Mouse (Mus musculus) MEL (cell line): Measurements from ENCODE around the gene Rnf5. TPM values are rescaled to one million over a fixed set of nuclear protein-coding genes. Genes with fewer than 3 reads are reported as not detected.

Source experiments
- polyA plus RNA-seq, 2 experiments: library from polyadenylated mRNA; stranded (reverse) in 1 of 2; unstranded in 1 of 2; fragments of >175 nt in 1 of 2; fragments of >200 nt in 1 of 2; gene quantifications; 2 replicates each; pipeline versions ENCODE4 v1.2.1 to v1.2.4; 2012; ENCODE audit warnings: low replicate concordance in 2 of 2, low read depth in 1 of 2; ENCODE audit not compliant: insufficient read length in 2 of 2, insufficient read depth in 1 of 2, missing spikeins in 1 of 2
- total RNA-seq: library from RNA; depleted of rRNA; stranded (reverse); fragments of 300-350 nt; gene quantifications from 2 replicates; pipeline ENCODE4 v1.2.3, GENCODE M21; 2012; rRNA removed

The Rnf5 gene
- total and polyA plus RNA-seq, 3 experiments = 24.8 to 85.1 TPM; not detected in 1

Other genes with a start within 250 kb of the Rnf5 start
- gene Btnl2, start 248.9 kb downstream of the Rnf5 start, total RNA-seq = not detected in 2 replicates
- gene Btnl2, start 248.9 kb downstream of the Rnf5 start, polyA plus RNA-seq = not detected
- not detected in 2 replicates for gene Btnl1, start 226.6 kb downstream of the Rnf5 start, total RNA-seq
- gene Btnl1, start 226.6 kb downstream of the Rnf5 start, polyA plus RNA-seq = under 1 TPM in 1 of 2 experiments, not detected in 1; 0.17 TPM
- gene BC051142, start 204.9 kb downstream of the Rnf5 start, total RNA-seq = not detected in 2 replicates
- gene BC051142, start 204.9 kb downstream of the Rnf5 start, polyA plus RNA-seq = under 1 TPM in 1 of 2 experiments, not detected in 1; 0.06 TPM
- not detected in 2 replicates for gene Btnl4, start 126.4 kb downstream of the Rnf5 start, total RNA-seq
- not detected for gene Btnl4, start 126.4 kb downstream of the Rnf5 start, polyA plus RNA-seq
- gene Btnl6, start 86.3 kb downstream of the Rnf5 start, total RNA-seq = not detected in 2 replicates
- not detected for gene Btnl6, start 86.3 kb downstream of the Rnf5 start, polyA plus RNA-seq
- 0.10 and 0.15 TPM in 2 replicates for gene Notch4, start 39.4 kb downstream of the Rnf5 start, total RNA-seq
- 10 to 100 TPM in 1 of 2 experiments, under 1 TPM in 1; 0.33 to 21.9 TPM for gene Notch4, start 39.4 kb downstream of the Rnf5 start, polyA plus RNA-seq
- gene Gpsm3, start 13.9 kb downstream of the Rnf5 start, total RNA-seq = 10.6 and 12.0 TPM in 2 replicates
- 10 to 100 TPM in 1 of 2 experiments, not detected in 1; 37.8 TPM for gene Gpsm3, start 13.9 kb downstream of the Rnf5 start, polyA plus RNA-seq
- gene Pbx2, start 12.4 kb downstream of the Rnf5 start, total RNA-seq = 40.3 and 42.4 TPM in 2 replicates
- gene Pbx2, start 12.4 kb downstream of the Rnf5 start, polyA plus RNA-seq = 10 to 100 TPM in 1 of 2 experiments, not detected in 1; 76.7 TPM
- gene Ager, start 5.8 kb downstream of the Rnf5 start, total RNA-seq = 0.27 and 0.62 TPM in 2 replicates
- 1 to 10 TPM in 1 of 2 experiments, not detected in 1; 3.7 TPM for gene Ager, start 5.8 kb downstream of the Rnf5 start, polyA plus RNA-seq
- 81.5 and 85.2 TPM in 2 replicates for gene Agpat1, start 572 bp upstream of the Rnf5 start, total RNA-seq
- gene Agpat1, start 572 bp upstream of the Rnf5 start, polyA plus RNA-seq = 100 to 1,000 TPM in 1 of 2 experiments, not detected in 1; 153 TPM
- gene Egfl8, start 12.3 kb upstream of the Rnf5 start, total RNA-seq = 0.56 and 0.89 TPM in 2 replicates
- 1 to 10 TPM in 1 of 2 experiments, not detected in 1; 1.6 TPM for gene Egfl8, start 12.3 kb upstream of the Rnf5 start, polyA plus RNA-seq
- 20.2 and 29.2 TPM in 2 replicates for gene Ppt2, start 24.8 kb upstream of the Rnf5 start, total RNA-seq
- 100 to 1,000 TPM in 1 of 2 experiments, 10 to 100 TPM in 1; 67.1 to 147 TPM for gene Ppt2, start 24.8 kb upstream of the Rnf5 start, polyA plus RNA-seq
- gene Prrt1, start 25.8 kb upstream of the Rnf5 start, total RNA-seq = not detected in 2 replicates
- 1 to 10 TPM in 1 of 2 experiments, not detected in 1; 1.0 TPM for gene Prrt1, start 25.8 kb upstream of the Rnf5 start, polyA plus RNA-seq
- 4.4 and 7.0 TPM in 2 replicates for gene Fkbpl, start 41.1 kb upstream of the Rnf5 start, total RNA-seq
- 1 to 10 TPM in 1 of 2 experiments, not detected in 1; 6.4 TPM for gene Fkbpl, start 41.1 kb upstream of the Rnf5 start, polyA plus RNA-seq
- gene Atf6b, start 43.5 kb upstream of the Rnf5 start, total RNA-seq = 39.6 and 45.3 TPM in 2 replicates
- gene Atf6b, start 43.5 kb upstream of the Rnf5 start, polyA plus RNA-seq = 100 to 1,000 TPM in 1 of 2 experiments, not detected in 1; 101 TPM
- 0.16 and 0.27 TPM in 2 replicates for gene Tnxb, start 66.8 kb upstream of the Rnf5 start, total RNA-seq
- under 1 TPM in 1 of 2 experiments, not detected in 1; 0.28 TPM for gene Tnxb, start 66.8 kb upstream of the Rnf5 start, polyA plus RNA-seq
- 0.08 TPM in 1 of 2 replicates, not detected in the other for gene C4b, start 140.2 kb upstream of the Rnf5 start, total RNA-seq
- under 1 TPM in 1 of 2 experiments, not detected in 1; 0.24 TPM for gene C4b, start 140.2 kb upstream of the Rnf5 start, polyA plus RNA-seq
- not detected in 2 replicates for gene Cyp21a1, start 200.9 kb upstream of the Rnf5 start, total RNA-seq
- gene Cyp21a1, start 200.9 kb upstream of the Rnf5 start, polyA plus RNA-seq = not detected
- gene Stk19, start 233.3 kb upstream of the Rnf5 start, total RNA-seq = 33.6 and 43.3 TPM in 2 replicates
- gene Stk19, start 233.3 kb upstream of the Rnf5 start, polyA plus RNA-seq = 10 to 100 TPM in 1 of 2 experiments, not detected in 1; 56.5 TPM
- 15.2 and 18.0 TPM in 2 replicates for gene Dxo, start 233.3 kb upstream of the Rnf5 start, total RNA-seq
- gene Dxo, start 233.3 kb upstream of the Rnf5 start, polyA plus RNA-seq = 10 to 100 TPM in 1 of 2 experiments, not detected in 1; 39.7 TPM
- 29.6 and 34.9 TPM in 2 replicates for gene Skiv2l, start 246.5 kb upstream of the Rnf5 start, total RNA-seq
- 10 to 100 TPM in 1 of 2 experiments, not detected in 1; 47.0 TPM for gene Skiv2l, start 246.5 kb upstream of the Rnf5 start, polyA plus RNA-seq
- 58.8 and 67.6 TPM in 2 replicates for gene Nelfe, start 246.7 kb upstream of the Rnf5 start, total RNA-seq
- gene Nelfe, start 246.7 kb upstream of the Rnf5 start, polyA plus RNA-seq = 100 to 1,000 TPM in 1 of 2 experiments, not detected in 1; 192 TPM